Mouse (Mus musculus) ovary, postnatal 14 days (tissue): ENCODE data around the gene Bcas3.

Experiments
- DNase-seq: peaks from one replicate; pipeline ENCODE4 v3.0.0; 2022; ENCODE audit warnings: low spot score

The Bcas3 gene

GRCm38 (mm10) chr11:85792534-85793215 is 439.7 kb downstream of the Bcas3 start:
- no peak for DNase-seq

GRCm38 (mm10) chr11:85799456-85799855 is 446.5 kb downstream of the Bcas3 start:
- DNase-seq, result no peak

- DNase-seq, result no peak
Measured at GRCm38 (mm10) chr11:85799856-85800255, 446.9 kb downstream of the Bcas3 start.

- no peak for DNase-seq
Measured at GRCm38 (mm10) chr11:85800380-85800779, 447.4 kb downstream of the Bcas3 start.

GRCm38 (mm10) chr11:85804048-85804447 is 451.1 kb downstream of the Bcas3 start:
- no peak for DNase-seq

- DNase-seq, result no peak
Measured at GRCm38 (mm10) chr11:85805779-85806178, 452.8 kb downstream of the Bcas3 start.

- DNase-seq, result no peak
Measured at GRCm38 (mm10) chr11:85807353-85807752, 454.4 kb downstream of the Bcas3 start.

GRCm38 (mm10) chr11:85811229-85811628 is 458.3 kb downstream of the Bcas3 start:
- no peak for DNase-seq

GRCm38 (mm10) chr11:85811676-85812075 is 458.7 kb downstream of the Bcas3 start:
- no peak for DNase-seq

- no peak for DNase-seq
Measured at GRCm38 (mm10) chr11:85812201-85812966, 459.4 kb downstream of the Bcas3 start.

- DNase-seq, result no peak
Measured at GRCm38 (mm10) chr11:85814678-85815077, 461.7 kb downstream of the Bcas3 start.

- DNase-seq, result no peak
Measured at GRCm38 (mm10) chr11:85816471-85816870, 463.5 kb downstream of the Bcas3 start.

GRCm38 (mm10) chr11:85818401-85818800 is 465.4 kb downstream of the Bcas3 start:
- no peak for DNase-seq

GRCm38 (mm10) chr11:85820959-85821358 is 468.0 kb downstream of the Bcas3 start:
- DNase-seq, result no peak

GRCm38 (mm10) chr11:85821659-85822058 is 468.7 kb downstream of the Bcas3 start:
- no peak for DNase-seq

- DNase-seq, result peak; percentile 84
Measured at GRCm38 (mm10) chr11:85823181-85823580, 470.2 kb downstream of the Bcas3 start.

GRCm38 (mm10) chr11:85823794-85824193 is 470.8 kb downstream of the Bcas3 start:
- DNase-seq, result no peak

- no peak for DNase-seq
Measured at GRCm38 (mm10) chr11:85825031-85825430, 472.1 kb downstream of the Bcas3 start.

GRCm38 (mm10) chr11:85825823-85826222 is 472.9 kb downstream of the Bcas3 start:
- DNase-seq, result no peak

- no peak for DNase-seq
Measured at GRCm38 (mm10) chr11:85827342-85827741, 474.4 kb downstream of the Bcas3 start.

GRCm38 (mm10) chr11:85828691-85829519 is 475.9 kb downstream of the Bcas3 start:
- DNase-seq, result no peak
